Mouse (Mus musculus) lung, postnatal 0 days (tissue): Measurements from ENCODE around the gene Spata2l.

Experiments used
- CTCF ChIP-seq: IDR thresholded peaks from 2 replicates; pipeline ENCODE4 v1.5.1; 2016; ENCODE audit warnings: antibody characterized with exemption, mild to moderate bottlenecking
- EP300 ChIP-seq: IDR thresholded peaks from 2 replicates; pipeline ENCODE4 v1.6.1; 2016; ENCODE audit warnings: antibody characterized with exemption, mild to moderate bottlenecking, control low read depth

- TF ChIP-seq CTCF (peak; percentile 75), EP300 (peak; percentile 69)
These were observed 23.5 kb downstream of the Spata2l start, which contains the start of the genes Chmp1a and Spata33 for GRCm38 (mm10) chr8:123212321-123213117.
